Mouse (Mus musculus) cerebellum, postnatal 14 days (tissue): ENCODE data around the gene Hnmt.
"Not testable (repeated sequence)": the region's sequence is repeated elsewhere in the genome, so short reads cannot be mapped to it uniquely, and the experiment has no call there.

Experiments
- DNase-seq, 2 experiments: peaks; one replicate each; pipeline ENCODE4 v3.0.0; 2021; ENCODE audit warnings: mixed read lengths in 2 of 2

The Hnmt gene

DNA sequence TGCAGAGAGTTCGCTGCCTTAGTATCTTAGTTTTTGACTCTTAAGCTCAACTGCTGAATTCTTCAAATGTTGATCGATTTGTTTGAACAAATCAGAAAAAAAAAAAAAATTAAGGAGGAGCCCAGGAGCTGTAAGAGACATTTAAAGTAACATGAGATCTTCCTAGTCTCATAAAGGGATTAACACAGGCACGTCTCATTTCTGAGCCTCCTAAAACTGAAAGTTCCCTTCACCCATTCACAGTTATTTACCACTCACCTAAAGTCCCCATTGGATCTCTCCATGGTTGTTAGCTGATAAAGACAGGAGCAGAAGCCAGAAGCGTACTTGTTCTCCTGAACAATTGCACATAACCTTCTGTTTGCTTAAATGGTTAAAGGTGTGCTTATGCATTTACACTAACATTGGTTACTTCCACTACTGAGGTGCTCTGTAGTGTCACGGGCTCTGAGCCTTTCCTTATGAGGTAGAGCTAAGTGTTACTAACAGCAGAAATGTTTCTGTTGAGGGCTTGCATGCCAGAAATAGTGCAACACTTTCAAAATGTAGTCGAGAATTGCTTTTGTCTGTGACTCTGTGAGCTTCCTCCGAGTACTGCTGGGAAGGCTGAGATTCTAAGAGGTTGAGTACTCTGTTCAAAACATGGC lies at the start of gene Hnmt:
Hnmt (minus strand) TSS at position 51 of the 647 bp plus-strand sequence.
- no peak for DNase-seq

DNA sequence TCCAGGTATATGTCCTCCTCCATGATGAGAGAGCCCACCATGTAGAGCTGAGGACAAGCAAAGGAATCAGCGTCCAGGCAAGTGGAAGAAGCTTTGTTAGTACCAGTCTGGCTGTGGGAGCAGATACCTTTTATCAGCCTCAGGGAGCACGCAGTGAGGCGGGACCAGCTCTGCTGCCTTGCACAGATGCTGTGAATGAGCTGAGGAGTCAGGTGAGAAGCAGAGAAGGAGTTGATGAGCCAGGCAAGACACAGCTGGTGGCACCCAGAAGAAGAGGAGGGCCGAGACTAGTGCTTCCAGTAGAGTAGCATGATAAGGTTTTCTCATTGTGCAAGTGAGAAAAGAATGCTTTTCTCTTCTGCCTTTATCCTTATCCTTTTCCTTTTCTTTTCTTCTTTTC lies 47.3 kb upstream of the Hnmt start, which contains the start of gene Tbpl2:
Tbpl2 (minus strand) TSS at position 101 of the 400 bp plus-strand sequence.
- no peak for DNase-seq

DNA sequence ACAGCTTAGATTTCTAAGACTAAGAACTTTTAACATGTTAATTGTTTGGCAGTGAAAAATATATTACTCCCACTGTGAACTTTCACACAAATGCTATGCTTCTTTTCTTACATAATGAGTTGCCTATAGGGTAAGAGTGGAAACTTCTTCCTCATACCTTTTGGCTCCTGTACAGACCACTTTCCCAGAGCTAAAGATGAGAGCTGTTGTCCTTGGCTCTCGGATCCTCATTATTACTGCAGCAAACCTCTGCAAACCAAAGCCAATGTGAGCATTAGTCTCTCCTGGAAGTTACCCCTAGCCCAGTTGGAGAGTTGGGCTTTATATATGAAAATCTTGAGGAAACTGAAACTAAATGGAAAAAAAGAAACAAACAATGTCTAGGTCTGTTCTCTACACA lies 41.7 kb upstream of the Hnmt start:
- DNase-seq, result no peak

DNA sequence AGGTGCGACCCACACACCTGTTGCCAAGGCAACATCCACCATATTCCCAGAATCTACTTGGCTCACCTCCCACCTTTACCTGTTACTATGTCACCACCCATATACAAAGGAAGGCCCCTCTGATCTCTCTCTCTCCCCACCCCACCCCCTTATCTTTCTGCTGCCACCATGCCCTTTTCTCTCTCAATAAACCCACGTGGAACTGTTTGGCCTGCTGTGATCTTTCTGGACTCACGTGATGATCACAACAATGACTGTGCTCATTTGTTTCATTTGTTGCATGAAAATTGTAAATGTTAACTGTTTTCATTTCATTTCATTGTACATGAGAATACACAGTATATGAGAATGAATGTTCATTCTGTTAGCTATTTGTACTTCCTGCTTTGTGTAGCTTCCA lies 1.3 kb upstream of the Hnmt start:
- no peak for DNase-seq

DNA sequence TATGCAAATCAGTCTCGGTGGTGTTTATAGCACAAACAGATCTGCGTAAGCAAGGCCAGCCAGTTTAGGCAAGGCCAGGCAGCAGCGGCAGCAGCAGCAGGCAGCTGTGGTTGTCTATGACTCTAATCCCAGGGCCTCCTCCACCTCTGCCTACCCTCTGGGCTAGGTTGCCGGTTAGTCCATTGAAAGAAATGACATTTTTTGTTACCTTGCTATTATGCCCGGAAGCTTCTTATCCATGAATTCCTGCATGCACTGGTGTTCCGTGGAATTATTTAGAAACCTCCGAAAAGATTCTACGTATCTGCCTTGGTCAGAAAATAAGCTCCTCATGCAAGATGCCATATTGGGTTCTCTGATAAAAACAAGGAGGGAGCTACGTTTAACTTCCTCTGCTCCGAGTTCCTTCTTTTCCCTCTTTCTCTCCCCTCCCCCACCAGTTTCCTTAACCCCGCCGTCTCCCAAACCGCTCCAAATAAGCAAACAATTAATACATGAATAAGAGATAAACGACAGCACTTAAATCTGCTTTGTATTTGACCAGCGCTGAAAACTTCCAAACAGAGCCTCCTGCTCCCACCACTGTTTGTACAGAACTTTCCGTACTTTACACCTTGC lies 605 bp downstream of the Hnmt start:
- DNase-seq, result peak; percentile 40 to 46

DNA sequence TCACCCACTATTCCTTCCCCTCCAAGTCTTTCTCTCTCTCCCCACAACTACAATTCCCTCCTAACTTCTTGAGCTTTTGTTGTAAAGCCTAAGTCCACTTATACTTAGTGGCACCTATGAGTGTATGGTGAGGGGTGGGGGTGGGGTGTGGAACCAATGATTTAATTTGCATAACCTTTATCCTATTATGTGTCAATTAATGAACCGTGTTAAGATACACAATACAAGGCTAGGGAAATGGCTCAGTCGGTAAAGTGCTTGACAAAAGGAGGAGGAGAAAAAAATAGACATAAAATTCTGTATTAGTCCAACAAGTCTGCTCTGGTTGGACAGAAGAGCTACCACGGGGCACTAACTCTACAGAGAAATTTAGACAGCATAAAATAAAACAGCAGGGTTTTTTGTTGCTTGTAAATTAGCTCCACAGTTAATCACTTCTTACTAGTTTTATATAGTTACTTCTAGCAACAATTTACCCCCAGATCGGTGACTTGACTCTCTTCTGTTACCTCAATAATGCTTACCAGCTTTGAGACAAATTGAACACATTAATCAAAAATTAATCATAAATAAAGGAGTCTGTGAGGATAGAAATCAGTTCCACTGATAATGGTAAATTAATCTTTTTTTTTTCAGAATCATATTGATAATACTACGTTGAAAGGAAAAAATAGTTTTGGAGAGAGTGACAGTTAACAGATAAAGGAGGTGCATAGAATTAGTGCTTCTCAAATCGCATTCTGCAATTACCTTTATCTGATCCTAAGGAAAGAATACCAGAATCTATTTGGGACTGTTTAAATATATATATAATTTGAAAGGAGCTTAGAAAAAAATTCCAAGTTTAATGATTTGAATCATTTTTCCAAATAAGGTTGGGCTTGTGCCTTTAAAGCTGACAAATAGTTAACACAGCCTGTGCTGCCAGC lies 1.4 kb downstream of the Hnmt start:
- no peak for DNase-seq

DNA sequence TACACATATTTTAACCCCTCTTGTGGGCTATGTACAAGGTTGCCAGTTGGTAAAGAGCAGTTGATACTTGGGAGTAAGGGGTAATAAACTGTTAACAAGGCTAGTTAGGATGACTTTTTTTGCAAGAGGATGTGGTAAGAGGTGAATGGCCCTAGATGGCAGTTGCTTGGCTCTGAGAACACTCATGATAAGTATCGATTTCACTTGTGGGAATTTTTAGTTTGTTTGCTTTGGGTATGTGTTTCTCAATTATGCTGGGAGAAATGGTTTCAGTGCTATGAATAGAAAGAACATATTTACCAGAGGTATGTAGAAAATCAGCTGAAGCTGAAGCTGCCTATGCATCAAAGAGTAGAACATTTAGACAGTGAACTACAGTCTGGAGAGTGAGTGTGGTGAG lies 6.3 kb downstream of the Hnmt start:
- DNase-seq, result no peak

DNA sequence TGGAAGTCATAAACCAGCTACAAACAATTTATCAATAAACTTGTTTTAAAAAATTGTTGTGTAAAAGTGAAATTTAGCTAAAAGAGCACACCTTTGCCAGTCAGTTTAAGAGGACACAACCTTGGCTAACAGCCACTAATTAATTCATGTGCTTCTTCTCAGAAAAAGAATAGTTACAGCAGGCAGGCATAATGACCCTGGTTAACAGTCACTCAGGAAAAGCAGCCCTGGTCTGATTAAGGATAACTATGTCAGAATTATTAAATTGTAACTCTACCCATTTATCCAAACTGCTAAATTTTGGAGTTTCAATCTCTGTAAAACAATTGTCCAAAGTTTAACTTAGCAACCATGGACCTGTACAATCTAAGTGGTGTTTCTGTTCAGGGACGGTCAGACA lies 8.7 kb downstream of the Hnmt start:
- no peak for DNase-seq

DNA sequence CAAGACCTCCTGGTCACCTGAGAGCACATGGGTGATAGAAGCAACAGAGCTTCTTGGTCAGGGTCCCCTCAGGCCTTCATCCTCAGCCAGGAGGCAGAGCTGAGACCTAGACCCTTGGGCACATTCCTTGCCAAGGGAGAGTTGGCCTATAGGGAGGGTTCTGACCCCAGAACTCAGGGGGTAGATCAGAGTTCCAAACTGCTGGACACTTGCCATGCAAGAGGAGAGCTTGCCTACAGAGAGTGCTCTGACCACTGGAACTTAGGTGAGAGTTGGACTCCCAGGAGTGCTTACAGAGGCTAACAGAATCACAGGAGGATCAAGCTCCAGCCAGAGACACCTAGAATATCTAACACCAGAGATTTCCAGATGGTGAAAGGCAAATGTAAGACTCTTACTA lies 29.8 kb downstream of the Hnmt start:
- not testable (repeated sequence) for DNase-seq

DNA sequence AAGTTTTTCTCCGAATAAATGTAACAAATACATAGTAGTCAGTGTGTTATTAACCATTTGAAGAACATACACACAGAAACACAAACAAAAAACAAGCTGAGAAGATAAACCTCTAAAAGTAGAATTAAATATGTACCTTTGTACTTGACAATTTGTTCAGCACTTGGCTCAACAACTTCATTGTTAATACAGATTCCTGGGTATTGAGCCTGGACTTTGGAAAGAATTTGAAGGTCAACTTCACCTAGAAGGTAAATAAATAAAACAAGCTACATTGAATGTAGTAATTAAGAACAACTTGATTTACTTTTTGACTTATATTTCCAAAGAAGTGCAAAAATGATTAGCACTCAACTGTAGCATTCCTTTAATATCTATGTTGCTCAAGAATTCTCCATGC lies 30.2 kb downstream of the Hnmt start:
- no peak for DNase-seq

DNA sequence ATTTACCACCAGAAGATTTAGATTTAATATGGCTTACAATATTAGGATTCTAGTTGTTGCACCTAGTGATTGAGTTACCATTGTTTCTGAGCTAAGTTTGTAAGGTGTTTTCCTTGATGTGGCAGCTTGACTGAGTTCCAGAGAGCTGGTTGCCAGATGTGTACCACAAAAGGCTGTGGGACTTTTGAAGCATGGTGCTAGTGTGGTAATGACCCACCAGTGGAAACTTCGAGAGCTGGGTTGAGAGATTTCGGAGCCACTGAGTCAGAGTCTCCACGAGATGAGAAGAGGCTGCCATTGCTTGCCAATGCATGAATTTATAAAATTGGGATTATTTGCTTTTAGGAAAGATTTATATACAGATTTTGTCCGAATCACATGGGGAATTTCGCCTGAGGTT lies 34.2 kb downstream of the Hnmt start:
- DNase-seq, result no peak

DNA sequence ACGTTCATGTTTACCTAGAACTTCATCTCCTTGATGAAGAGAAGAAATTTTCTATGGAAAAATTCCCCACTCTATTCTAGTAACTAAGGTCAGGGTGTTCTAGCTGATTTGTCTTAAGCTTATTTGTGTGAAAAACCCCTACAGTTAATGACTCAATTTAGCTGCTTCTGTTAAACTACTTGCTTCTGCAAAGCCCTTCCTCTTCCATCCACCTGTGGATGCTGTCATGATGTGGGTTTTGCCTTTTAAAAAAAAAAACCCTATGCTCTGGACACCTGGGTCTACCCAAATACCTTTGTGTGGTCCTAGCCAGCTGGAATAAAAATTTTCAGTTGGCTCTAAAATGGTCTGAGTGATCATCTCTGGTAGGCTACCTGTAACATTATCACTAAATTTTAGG lies 49.9 kb downstream of the Hnmt start:
- no peak for DNase-seq

DNA sequence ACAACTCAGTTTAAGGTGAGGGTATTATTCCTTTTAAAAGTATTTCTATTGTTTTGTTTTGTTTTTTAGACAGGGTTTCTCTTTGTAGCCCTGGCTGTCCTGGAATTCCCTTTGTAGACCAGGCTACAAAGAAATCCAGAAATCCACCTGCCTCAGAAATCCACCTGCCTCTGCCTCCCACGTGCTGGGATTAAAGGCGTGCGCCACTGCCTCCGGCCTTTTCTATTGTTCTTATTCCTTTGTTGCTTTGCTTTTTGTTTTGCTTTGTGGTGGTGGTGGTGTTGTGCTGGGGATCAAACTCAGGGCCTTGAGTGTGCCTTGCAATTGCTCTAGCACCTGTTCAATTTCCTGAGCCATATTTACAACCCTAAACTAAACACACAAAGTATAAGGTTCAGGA lies 50.4 kb downstream of the Hnmt start:
- no peak for DNase-seq

DNA sequence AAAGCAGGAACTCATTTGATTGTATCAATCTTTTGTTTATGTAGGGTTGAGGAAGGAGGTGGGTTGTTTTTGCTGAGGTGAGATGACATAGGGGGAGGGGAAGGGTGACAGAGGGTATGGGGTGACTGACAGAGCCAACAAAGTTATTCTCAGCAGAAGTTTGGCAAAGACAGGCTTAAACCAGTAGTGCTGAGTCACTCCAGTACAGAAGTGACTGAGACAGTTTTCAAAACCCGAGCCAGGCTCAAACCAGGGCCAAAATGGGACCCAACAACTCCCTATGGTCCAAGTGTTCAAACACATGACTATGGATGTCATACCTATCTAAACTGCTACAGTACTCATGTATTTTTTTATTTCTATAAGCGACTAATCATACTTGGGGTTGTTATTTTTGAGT lies 52.4 kb downstream of the Hnmt start:
- DNase-seq, result no peak

DNA sequence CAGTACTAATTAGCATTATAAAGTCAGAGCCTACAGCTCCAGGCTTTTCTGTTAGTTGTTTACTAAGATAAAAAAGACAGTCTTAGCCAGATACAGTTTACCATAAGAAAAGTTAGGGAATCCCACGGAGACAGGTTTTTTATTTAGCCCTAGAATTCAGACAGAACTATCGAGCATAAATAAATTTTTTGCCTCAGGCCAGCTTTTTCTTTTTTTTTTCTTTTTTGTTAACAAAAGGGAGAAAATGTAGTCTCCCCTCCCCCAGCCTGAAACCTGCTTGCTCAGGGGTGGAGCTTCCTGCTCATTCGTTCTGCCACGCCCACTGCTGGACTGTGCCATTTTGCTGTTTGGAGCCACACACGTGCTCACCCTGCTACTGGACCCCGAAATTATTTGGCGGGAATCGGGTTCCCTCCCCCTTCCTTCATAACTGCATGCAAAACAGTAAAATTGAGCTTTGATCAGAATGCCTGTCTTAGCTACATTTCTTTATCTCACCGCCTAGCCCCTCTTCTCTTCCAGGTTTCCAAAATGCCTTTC lies 59.1 kb downstream of the Hnmt start:
- not testable (repeated sequence) for DNase-seq

DNA sequence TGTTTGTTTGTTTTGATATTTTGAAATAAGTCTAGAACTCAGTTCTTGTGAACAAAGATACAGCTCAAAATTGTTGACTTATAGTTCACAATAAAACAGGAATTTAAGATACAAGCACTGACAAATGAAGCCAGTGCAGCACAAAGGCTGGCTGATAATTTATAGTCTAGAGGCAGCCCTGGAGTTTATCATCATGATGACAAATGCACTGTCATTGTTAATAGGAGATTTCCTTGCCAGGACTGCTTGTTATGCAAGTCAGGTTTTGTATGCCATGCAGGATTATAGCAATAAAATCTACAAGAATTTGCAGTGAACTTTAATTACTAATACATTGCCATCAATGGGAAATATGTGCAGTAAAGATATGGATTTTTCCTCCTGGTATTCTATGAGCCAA lies 61.9 kb downstream of the Hnmt start:
- DNase-seq, result no peak

DNA sequence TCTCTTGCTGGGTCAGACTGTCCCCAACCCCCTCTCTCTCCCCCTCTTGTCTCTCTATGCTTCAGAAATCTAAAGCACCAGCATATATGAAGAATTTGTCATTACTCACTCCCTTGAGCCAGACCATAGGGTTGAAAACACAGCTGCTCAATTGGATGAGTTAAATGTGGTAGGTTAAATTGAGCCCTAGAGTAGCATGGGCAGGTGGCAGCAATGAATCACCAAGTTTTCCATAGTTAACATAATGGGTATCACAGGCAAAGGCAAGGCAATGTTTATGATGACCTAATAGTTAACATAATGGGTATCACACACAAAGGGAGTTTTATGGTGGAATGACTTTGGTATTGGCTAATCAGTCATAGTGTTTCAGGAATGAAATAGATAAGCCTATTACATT lies 65.9 kb downstream of the Hnmt start:
- DNase-seq, result no peak

DNA sequence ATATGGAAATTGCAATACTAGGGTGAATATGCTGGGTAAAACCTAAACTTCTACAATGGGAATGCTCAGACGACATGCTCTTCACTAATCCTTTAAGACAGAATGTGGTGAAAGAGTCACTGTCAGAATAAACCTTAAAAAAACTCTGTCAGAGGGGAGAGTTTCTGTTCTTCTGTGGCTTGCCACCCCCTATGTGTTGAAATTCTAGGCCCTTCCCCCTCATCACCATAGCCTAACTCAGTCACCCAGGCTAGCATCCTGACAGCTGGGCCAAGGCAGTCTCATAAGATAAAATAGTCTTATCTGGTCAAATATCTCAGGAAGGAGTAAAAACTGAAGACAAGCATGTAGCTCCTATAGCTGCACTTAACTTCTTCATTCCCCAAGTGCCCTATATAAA lies 66.3 kb downstream of the Hnmt start:
- no peak for DNase-seq

DNA sequence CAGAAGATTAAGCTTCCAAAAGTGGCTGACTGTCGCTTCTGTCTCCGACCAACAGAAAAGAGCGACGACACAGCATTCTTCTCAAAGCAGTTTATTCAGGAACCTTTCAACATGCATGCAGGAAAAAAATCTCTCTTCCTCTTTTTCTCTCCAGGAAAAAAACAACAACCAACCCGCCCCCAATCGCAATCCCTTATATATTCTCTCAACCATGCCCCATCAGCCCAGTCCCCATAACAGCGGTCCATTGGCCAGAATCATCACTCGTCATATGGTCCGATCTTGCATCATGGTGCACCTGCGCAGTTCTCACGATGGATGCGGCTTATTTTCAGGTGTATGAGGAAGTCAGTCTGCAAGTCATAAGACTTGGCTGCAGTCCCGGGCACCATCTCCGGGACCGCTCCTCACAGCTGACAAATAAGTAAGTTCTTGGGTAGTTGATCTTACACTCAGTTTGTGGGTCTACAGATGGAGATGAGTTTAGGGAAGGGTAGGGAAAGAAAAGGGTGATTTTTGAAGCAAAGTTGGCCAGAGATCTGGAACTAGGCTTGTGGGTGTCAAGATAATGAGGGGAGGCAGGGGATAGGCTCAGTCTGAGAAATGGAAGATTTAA lies 88.4 kb downstream of the Hnmt start:
- DNase-seq, result not testable (repeated sequence)
